Mouse (Mus musculus): Measurements from ENCODE around the gene Nsd1.
"Not testable (repeated sequence)": the region's sequence is repeated elsewhere in the genome, so short reads cannot be mapped to it uniquely, and the experiment has no call there.

Gene Nsd1

DNA sequence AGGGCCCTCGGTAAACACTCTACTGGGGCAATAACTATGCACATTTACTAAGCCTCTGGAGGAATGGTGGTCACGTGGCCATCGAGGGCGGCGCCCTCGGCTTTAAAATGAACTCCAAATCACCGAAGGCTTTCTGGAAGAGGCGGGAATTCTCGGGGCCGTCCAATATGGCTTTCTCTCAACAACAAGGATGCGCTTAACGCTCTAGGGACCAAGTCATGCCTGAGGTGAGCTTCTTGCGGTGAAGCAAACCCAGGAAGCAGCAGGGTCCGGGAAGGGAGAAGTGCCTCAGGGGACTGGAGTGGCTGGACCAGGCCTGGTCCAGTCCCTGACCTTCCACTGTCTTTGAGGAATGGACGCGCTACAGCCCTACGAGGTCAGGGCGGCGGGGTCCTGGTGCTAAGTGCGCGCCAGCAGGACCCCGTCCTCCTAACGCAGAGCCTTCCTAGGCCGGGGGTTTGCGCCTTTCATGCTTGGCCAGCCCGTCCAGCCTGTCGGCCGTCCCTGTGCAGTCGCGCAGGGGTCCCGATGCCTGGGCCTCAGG is at the start of gene Nsd1:
Gene Nsd1, plus strand, starts transcription at position 134 of the 544 bp plus-strand sequence.
- no peak for DNase-seq

DNA sequence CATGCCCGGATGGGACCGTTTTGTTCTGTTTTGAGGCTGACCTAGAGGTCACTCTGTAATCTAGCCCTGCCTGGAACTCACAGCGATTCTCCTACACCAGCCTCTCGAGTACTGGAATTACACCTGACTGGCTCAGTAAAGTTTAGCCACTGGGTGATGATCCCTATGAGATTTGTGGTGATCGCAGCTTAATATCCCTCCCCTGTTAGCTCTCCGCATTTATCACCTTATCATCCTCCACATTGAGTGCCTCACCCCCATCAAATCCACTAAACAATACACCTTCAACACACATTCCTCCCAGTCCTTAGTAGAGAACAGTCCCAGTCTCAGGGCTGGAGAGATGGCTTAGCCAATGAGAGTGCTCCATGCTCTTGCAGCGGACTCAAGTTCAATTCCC is 47.2 kb upstream of the Nsd1 start:
- no peak for DNase-seq

DNA sequence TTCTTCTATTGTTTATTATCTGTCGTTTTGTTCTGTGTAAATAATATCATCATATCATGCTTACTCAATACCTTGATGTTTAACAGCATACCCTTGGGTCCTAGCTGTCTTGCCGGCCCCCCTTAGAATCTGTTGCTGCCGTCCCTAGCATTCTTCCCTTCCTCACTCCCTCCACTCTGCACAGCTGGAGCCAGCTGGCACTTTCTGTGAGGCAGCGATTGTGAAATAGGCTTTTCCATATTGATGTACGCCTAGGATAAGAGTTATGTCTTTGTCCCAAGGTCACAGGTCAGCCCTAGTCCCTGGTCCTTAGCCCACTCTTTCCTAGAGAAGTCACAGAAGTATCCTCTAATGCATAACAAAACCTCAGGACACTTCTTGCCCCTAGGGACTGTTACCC is 46.0 kb upstream of the Nsd1 start:
- DNase-seq = no peak

DNA sequence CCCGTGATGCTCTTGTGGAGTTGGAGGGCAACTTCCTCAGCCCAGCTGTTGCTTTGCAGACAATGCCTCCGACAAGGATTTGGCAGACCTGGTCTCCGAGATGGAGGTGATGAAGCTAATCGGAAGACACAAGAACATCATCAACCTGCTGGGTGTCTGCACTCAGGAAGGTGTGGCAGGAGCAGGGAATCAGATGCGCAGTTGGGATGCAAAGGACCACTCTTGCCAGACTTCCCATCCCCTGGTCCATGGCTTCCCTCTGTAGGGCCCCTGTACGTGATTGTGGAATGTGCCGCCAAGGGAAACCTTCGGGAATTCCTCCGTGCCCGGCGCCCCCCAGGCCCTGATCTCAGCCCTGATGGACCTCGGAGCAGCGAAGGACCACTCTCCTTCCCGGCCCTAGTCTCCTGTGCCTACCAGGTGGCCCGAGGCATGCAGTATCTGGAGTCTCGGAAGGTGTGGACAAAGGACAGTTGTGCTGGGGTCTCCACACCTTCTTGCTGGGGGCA is 43.7 kb upstream of the Nsd1 start:
- DNase-seq = no peak

GRCm38 (mm10) chr13:55166806-55167725 is 42.5 kb upstream of the Nsd1 start:
- DNase-seq = no peak

- DNase-seq = no peak
Observed at GRCm38 (mm10) chr13:55167798-55168197, 41.8 kb upstream of the Nsd1 start.

DNA sequence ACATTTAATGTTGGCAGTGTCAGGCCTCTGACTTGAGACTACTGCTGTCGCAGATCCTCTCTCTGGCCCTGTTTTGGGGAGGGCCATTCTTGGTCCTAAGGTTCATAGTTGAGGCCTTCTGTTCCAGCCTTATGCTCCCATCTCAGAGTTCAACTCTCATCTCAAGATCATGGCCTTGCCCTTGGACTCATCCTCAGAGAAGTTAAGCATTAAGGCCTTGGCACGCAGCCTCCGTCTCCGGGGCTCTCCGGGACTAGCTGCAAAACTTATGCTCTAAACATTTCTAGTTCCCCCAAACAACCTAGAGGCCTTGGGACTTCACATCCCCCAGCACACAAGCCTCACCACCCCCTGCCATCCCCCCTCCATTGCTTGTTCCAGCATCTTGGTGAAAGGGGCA is 41.3 kb upstream of the Nsd1 start:
- DNase-seq = no peak

- DNase-seq = no peak
Observed at GRCm38 (mm10) chr13:55168958-55169369, 40.6 kb upstream of the Nsd1 start.

DNA sequence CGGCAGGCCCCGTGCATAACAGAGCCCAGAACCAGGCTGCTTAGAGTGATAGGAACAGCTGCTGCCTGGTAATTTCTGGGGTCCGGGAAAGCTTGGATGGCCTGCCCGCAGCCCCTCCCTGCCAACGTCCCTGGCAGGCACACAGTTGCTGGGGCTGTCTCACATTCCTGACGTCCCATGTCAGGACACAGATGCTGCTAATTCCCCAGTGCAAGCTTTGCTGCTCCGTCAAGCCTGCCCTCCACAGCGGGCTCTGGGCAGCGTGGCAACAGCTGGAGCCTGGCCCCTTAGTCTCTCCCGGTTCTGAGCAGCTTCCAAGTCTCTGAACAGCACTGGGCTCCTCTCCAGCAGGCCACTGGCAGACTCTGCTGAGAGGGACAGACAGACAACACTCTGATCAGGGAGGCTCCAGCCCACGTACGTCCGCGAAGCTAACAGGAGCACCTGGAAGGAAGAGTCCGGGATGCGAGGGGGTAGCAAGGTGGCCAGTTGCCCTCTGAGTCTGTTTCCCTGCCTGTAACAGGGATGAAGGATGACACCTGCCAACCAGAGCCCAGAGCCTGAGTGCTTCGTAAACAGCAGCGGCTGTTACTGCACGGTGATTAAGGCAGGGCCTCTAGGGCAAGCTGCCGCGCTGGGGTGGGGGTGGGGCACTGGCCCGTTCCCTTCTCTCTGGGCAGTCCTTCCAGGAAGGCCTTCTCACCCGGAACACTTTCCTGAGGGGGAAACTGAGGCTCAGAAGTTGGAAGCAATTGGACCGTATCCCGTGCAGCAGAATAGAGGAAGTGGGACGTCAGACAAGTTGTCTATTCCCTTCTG is 37.9 kb upstream of the Nsd1 start:
- DNase-seq = no peak

- DNase-seq = no peak
Observed at GRCm38 (mm10) chr13:55172336-55172770, 37.2 kb upstream of the Nsd1 start.

- no peak for DNase-seq
Observed at GRCm38 (mm10) chr13:55174347-55174746, 35.2 kb upstream of the Nsd1 start.

DNA sequence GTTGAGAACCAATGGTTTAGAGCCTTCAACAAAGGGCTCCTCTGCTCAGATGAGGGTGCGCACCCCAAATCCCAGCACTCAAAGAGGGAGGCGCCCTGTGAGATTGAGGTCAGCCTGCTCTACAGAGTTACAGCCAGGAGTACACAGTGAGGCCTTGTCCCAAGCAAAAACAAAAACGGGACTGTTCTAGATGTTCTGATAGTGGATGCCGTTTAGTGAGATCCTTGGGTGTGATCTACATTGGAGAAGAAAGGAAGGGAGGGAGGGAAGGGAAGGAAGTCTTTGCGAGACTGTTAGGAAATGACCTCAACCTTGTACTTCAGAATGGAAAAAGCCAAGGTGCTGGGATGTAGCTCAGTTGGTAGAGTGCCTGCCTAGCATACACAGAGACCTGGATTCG is 33.3 kb upstream of the Nsd1 start:
- DNase-seq = no peak

DNA sequence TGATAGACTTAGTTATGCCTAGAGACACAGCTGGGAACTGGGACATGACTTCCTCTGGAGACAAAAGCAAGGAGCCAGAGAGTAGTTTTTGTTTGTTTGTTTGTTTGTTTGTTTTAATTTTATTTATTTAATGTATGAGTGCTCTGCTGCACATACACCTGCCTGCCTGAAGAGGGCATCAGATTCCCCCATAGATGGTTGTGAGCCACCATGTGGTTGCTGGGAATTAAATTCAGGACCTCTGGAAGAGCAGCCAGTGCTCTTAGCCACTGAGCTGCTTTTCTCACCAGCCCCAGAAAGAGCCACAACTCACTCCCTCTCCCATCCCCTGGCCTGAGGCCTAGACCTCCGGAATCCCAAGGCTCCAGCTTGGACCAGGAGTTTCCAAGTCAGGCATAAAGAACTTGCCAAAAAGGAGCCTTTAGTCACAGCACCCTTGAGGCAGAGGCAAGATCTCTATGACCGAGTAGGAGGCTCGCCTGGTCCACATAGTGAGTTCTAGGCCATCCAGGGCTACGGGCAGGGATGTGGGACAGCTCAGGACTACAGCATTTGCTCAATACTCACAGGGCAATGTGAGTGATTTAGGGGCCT is 31.6 kb upstream of the Nsd1 start:
- no peak for DNase-seq

DNA sequence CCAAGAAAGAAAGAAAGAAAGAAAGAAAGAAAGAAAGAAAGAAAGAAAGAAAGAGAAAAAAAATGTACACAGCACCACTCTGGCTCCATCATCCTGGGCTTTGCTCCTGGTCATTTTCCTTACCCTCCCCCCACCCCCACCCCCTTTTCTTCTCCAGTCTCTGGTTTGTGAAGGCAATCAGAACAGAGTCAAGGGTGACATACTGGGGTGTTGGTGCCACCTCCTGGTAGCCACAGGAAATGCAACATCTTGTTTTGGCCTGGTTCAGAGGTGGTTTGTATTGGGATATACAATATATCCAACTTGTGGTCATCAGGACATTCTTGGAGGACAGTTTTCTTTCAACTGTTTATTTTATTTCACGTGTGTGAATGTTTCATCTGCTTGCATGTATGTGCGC is 31.0 kb upstream of the Nsd1 start:
- DNase-seq = peak; percentile 78

DNA sequence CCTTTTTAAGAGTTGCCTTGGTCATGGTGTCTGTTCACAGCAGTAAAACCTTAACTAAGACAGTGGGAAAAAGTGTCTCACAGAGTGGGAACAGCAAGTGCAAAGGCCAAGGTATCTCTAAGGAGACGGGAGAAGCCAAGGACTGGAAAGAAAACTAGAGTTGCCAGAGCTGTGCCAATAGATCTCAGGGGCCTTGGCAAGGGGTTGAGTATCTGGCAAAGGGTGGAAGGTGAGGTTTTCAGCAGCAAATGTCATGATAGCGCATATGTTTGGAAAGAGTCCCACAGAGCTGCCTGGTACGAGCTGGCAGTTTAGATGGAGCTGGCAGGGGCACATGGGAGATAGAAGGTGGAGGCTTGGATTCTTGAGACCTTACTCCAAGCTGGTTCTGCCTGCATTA is 30.0 kb upstream of the Nsd1 start:
- DNase-seq = no peak

DNA sequence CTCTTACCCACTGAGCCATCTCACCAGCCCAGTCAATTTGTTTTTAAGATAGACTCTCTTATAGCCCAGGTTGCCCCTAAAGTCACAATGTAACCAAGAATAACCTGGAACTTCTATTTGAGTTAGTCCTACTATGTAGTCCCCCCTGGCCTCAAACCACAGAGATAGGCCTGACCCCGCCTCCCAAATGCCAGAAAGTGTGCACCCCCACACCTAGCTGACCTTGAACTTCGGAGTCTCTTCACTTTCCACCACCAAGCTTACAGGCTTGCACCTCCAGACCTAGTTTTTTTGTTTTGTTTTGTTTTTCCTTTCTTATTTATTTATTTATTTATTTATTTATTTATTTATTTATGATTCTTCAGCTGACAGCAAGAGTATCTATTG is 27.8 kb upstream of the Nsd1 start:
- DNase-seq = no peak

DNA sequence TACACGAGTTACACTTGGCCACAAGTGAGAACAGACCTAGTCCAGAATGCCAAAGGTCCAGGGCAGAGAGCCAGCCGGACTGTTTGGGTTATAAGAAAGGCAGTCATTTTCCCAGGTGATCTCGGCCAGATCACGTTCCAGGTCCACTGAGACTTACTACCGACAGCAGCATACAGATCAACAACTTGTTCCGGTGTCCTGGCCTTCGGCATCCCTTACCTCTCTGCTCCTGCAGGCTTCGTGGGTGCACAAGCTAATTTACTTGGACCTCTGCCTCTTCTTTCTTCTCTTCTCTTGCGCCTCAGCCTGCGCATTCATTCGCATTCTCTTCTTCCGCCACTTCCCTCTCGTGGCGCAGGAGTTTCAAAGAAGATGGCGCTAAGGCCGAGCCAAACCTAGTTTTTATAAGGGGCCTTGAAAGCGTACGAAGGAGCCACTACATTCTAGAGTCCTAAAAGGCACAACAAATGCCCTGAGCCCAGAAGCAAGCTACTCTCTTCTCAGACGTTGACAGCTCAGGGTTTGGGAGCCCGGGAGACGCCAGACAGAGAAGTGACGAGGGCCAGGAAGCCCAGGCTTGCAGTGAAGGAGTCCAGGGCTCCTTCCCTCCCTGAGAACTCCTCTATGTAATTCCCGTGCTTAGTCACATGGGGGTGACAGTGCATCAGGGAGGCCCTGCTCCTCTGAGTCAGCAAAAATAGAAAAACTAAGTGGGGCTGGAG is 27.2 kb upstream of the Nsd1 start:
- peak; percentile 50 for DNase-seq

GRCm38 (mm10) chr13:55183382-55183781 is 26.2 kb upstream of the Nsd1 start:
- no peak for DNase-seq

- DNase-seq = not testable (repeated sequence)
Observed at GRCm38 (mm10) chr13:55187062-55187461, 22.5 kb upstream of the Nsd1 start.

DNA sequence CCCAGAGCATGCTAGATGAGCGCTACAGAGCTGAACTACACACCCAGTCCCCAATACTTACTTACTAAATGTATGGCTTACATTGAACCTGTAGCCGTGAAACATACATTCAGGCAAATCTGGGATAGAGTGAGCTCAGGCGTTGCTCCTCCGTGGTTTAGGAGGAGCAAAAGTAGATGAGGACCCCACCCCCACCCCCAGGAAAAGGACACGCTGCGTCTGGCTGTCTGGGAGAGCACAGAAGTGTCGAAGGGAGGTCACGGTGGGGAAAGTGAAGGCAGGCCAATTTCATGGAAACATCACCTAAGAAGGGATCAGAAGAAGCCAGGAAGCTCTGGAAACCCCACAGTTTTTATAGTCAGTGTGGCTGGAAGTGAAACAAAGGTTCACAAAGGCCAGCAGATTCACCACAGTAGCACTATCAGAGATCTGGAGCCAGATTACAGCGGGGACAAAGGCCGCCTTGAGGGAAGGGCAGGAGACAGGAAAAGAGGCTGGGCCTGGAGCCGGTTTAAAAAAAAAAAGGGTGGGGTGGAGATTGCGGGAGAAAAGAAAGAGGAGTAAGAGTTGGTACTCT is 20.0 kb upstream of the Nsd1 start:
- DNase-seq = no peak

DNA sequence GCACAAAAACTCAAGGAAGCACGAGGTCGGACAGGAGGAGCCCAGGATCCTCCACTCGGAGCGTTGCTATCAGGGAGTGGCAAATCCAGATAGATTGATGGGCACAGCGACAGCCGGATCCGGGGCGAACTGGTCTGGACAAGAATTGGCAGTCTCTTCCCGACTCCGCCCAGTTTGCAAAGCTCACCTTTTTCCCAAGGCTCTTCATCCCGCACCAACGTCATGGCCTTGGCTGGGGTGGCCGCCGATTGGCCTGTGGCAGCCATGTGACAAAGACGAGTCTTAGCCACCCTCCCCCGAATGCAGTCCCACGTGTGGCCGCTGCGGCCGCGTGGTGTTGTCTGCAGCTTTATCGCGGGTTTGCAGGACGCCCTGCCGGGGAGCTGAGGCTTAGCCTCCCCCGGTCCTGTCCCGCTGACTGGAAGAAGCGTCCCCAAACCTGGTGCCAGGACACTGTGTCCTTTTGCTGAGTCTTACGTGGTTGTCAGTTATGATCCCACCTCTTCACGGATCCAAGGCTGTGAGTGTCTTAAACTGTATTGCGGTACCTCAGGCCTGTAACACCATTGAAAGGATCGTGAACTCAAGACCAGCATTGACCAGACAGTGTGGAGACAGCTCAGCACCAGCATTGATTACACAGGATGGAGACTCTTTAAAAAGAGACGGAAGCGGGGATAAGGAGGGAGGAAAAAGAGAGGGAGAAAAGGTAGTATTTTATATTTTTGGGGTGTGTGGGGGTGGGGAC is 19.3 kb upstream of the Nsd1 start:
- DNase-seq = peak; percentile 93

All from thymus, postnatal 4 days (tissue).